Mouse (Mus musculus) kidney, adult 2 months (tissue): ENCODE results near the gene Tubb2b. TPM values are rescaled to one million over a fixed set of nuclear protein-coding genes. Genes with fewer than 3 reads are reported as not detected.

Source experiments
- DNase-seq: peaks from one replicate; pipeline ENCODE4 v3.0.0; 2021
- H3K27ac ChIP-seq: fragments of 200-500 bp; 2 replicates; pipeline ENCODE4 v1.5.1; 2012; ENCODE audit warnings: low read depth, low read length, control low read depth, inconsistent platforms; ENCODE audit not compliant: insufficient read depth
- H3K27me3 ChIP-seq: fragments of 200-500 bp; replicated peaks from 2 replicates; pipeline ENCODE4 v1.6.1; 2012; ENCODE audit warnings: mild to moderate bottlenecking, moderate library complexity, low read length, inconsistent platforms; ENCODE audit not compliant: control insufficient read depth, insufficient read depth
- H3K36me3 ChIP-seq: fragments of 200-500 bp; 2 replicates; pipeline ENCODE4 v1.6.1; 2012; ENCODE audit warnings: mild to moderate bottlenecking, moderate library complexity, low read length, inconsistent platforms; ENCODE audit not compliant: control insufficient read depth, insufficient read depth
- H3K4me1 ChIP-seq: fragments of 200-500 bp; 2 replicates; pipeline ENCODE4 v1.6.1; 2011; ENCODE audit warnings: low read length; ENCODE audit not compliant: control insufficient read depth, insufficient read depth
- H3K4me3 ChIP-seq: fragments of 200-500 bp; 2 replicates; pipeline ENCODE4 v1.5.1; 2011; ENCODE audit warnings: mild to moderate bottlenecking, low read depth, low read length, control low read depth; ENCODE audit not compliant: insufficient read depth
- CTCF ChIP-seq: fragments of 200-500 bp; conservative IDR thresholded peaks from 2 replicates; pipeline ENCODE4 v1.5.1; 2011; ENCODE audit warnings: low read depth, mild to moderate bottlenecking, control low read depth, low read length, moderate library complexity, mixed read lengths; ENCODE audit not compliant: insufficient read depth, insufficient read length
- POLR2A ChIP-seq: fragments of 200-500 bp; IDR thresholded peaks from one replicate; pipeline ENCODE4 v1.6.1; 2011; ENCODE audit warnings: low read depth, low read length, control low read depth
- WGBS: fragments of 180-500 bp; shearing (Covaris S2); methylation state at CpG from one replicate; pipeline ENCODE4 v1.1.7; 2018; 5-methylcytosine and 5-hydroxymethylcytosine counted together
- polyA plus RNA-seq: library from polyadenylated mRNA; depleted of rRNA; stranded (reverse); fragments of >200 nt; gene quantifications from 2 replicates; pipeline ENCODE4 v1.2.3, GENCODE M21; 2012

The Tubb2b gene
- polyA plus RNA-seq, 1 experiment: 30.5 TPM

GRCm38 (mm10) chr13:34156840-34157185 lies 26.5 kb upstream of the Tubb2b start:
- no peaks in the 10 kb centered on the region for H3K27me3 ChIP-seq
- TF ChIP-seq CTCF: no peak
- no peak for TF ChIP-seq POLR2A
- peaks cover 13% of the 10 kb centered on the region for H3K4me1 ChIP-seq
- no peak overlapping the region for H3K4me3 ChIP-seq
- WGBS: 62% methylated on average over 2 of the region's 2 CpGs
- DNase-seq: no peak
- no peaks in the 10 kb centered on the region for H3K36me3 ChIP-seq
- H3K27ac ChIP-seq: no peak overlapping the region

GRCm38 (mm10) chr13:34156133-34156839 lies 26.0 kb upstream of the Tubb2b start:
- H3K4me3 ChIP-seq: no peak overlapping the region
- peaks cover 13% of the 10 kb centered on the region for H3K4me1 ChIP-seq
- no peaks in the 10 kb centered on the region for H3K27me3 ChIP-seq
- H3K36me3 ChIP-seq: no peaks in the 10 kb centered on the region
- no peak for TF ChIP-seq POLR2A
- no peak for TF ChIP-seq CTCF
- whole genome bisulfite sequencing: 69% methylated on average over 8 of the region's 8 CpGs
- no peak for DNase-seq
- H3K27ac ChIP-seq: no peak overlapping the region

GRCm38 (mm10) chr13:34154931-34155272 lies 24.6 kb upstream of the Tubb2b start:
- Histone ChIP-seq H3K27ac (0 out of 2 replicates have a peak overlapping the region, but pooled peaks have one; percentile 16), H3K4me3 (peak overlapping the region; percentile 24), H3K36me3 (no peaks in the 10 kb centered on the region), H3K27me3 (no peaks in the 10 kb centered on the region), H3K4me1 (peaks cover 13% of the 10 kb centered on the region)
- no peak for TF ChIP-seq POLR2A
- TF ChIP-seq CTCF: peak; percentile 60
- DNase-seq: peak; percentile 83
- WGBS: 14% methylated on average over 3 of the region's 3 CpGs

DNA sequence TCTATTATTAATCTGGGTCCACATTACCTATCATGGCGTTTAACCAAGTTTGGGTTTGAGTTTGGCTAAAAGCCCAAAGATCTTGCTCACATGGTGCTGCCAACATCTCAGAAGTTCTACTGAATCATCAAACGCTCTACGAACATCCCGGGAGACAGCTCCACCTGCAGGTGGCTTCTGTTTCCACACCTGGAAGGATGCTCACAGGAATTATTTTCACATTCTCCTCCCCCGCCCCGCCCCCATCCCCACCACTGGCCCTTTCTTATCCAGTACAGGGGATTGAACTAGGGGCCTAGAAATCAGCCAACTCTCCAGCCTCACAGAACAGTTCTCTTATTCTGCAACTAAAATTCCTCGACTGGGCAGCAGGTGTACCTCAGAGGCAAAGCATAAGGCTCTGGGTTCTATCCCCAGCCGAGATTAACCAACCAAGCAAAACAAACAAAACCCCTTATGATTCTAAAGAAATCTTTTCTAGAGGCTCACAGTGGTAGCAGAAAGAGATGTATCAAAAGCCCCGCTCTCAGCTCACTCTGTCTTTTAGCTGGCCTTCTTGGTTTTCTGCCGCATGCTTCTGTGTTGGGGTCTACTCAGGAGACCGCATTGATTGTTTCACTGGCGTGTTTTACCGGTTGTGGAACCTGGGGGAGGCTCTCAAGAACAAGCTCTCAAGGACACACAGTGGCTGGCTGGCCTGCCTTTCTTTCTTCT lies 24.1 kb upstream of the Tubb2b start:
- Histone ChIP-seq H3K36me3 (no peaks in the 10 kb centered on the region), H3K27me3 (no peaks in the 10 kb centered on the region), H3K4me1 (peaks cover 13% of the 10 kb centered on the region), H3K4me3 (peak overlapping the region; percentile 24), H3K27ac (0 out of 2 replicates have a peak overlapping the region, but pooled peaks have one; percentile 16)
- DNase-seq: peak; percentile 91
- WGBS: 31% methylated on average over 13 of the region's 13 CpGs
- TF ChIP-seq CTCF (peak; percentile 83), POLR2A (no peak)

DNA sequence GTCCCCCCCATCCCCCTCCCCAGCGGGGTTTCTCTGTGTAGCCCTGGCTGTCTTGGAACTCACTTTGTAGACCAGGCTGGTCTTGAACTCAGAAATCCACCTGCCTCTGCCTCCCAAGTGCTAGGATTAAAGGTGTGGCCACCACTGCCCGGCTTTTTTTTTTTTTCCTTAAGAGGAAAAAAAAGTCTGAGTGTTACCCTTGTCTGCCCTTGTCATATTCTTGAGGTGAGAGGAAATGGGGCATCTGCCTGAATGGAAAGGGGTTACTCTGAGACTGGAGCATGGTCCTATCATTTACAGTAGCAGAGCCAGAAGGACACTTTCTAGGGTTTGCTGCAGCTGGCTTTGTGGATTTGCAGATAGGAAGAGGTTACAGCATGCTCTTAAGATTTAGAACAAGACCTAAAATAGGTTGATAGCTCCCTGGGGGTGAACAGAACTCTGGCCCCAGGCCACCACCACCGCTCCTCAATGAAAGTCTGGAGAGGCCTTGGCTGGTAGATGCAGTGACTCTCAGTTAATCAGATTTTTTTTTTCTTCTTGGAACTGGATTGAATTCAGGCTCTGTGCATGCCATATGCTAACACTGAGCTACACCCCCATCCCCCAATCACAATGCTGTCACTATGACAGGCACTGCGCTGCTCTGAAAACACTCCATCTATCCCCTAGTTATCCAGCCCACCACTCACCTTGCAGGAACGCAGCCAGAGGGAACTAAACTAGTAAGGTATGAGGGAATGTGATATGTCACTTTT lies 23.2 kb upstream of the Tubb2b start:
- no peak for DNase-seq
- WGBS: 72% methylated on average over 4 of the region's 5 CpGs
- peak overlapping the region; percentile 50; the same call in 1 of the 2 replicates for H3K27ac ChIP-seq
- no peaks in the 10 kb centered on the region for H3K27me3 ChIP-seq
- H3K4me3 ChIP-seq: no peak overlapping the region
- TF ChIP-seq POLR2A: no peak
- TF ChIP-seq CTCF: no peak
- H3K36me3 ChIP-seq: no peaks in the 10 kb centered on the region
- peaks cover 15% of the 10 kb centered on the region for H3K4me1 ChIP-seq

- WGBS: 46% methylated on average over 7 of the region's 7 CpGs
- peak overlapping the region; percentile 61; the same call in 1 of the 2 replicates for H3K27ac ChIP-seq
- H3K27me3 ChIP-seq: no peaks in the 10 kb centered on the region
- no peak for TF ChIP-seq POLR2A
- TF ChIP-seq CTCF: no peak
- no peaks in the 10 kb centered on the region for H3K36me3 ChIP-seq
- DNase-seq: peak; percentile 40
- H3K4me1 ChIP-seq: peaks cover 15% of the 10 kb centered on the region
- H3K4me3 ChIP-seq: no peak overlapping the region
Observed at GRCm38 (mm10) chr13:34152695-34153094, 22.4 kb upstream of the Tubb2b start.

GRCm38 (mm10) chr13:34151425-34151824 lies 21.2 kb upstream of the Tubb2b start:
- DNase-seq: no peak
- peaks cover 15% of the 10 kb centered on the region for H3K4me1 ChIP-seq
- H3K27me3 ChIP-seq: no peaks in the 10 kb centered on the region
- WGBS: 90% methylated on average over 1 of the region's 1 CpGs
- TF ChIP-seq POLR2A: no peak
- TF ChIP-seq CTCF: no peak
- H3K4me3 ChIP-seq: no peak overlapping the region
- no peak overlapping the region for H3K27ac ChIP-seq
- H3K36me3 ChIP-seq: no peaks in the 10 kb centered on the region
